Mouse (Mus musculus) cerebellum, adult (tissue): Measurements from ENCODE around the gene Fbxo22.

Experiments used
- ATAC-seq: cut with Nextera tagmentation; 2 replicates; pipeline ENCODE4 v1.9.2; 2017; ENCODE audit warnings: mild to moderate bottlenecking, moderate library complexity, mixed read lengths; ENCODE audit not compliant: insufficient number of reproducible peaks, low FRiP score, low TSS enrichment

Fbxo22 gene

GRCm38 (mm10) chr9:55208790-55209481, at the start of gene Fbxo22:
TSS of gene Fbxo22 (plus strand) at chr9:55208925.
- peak; percentile 96 for ATAC-seq

GRCm38 (mm10) chr9:55170655-55171412, 37.9 kb upstream of the Fbxo22 start:
- no peak for ATAC-seq

GRCm38 (mm10) chr9:55172195-55172685, 36.5 kb upstream of the Fbxo22 start:
- no peak for ATAC-seq

- no peak for ATAC-seq
These were observed 34.5 kb upstream of the Fbxo22 start for GRCm38 (mm10) chr9:55174235-55174634.

GRCm38 (mm10) chr9:55195876-55196275, 12.8 kb upstream of the Fbxo22 start:
- ATAC-seq: no peak

- no peak for ATAC-seq
These were observed 10.5 kb upstream of the Fbxo22 start for GRCm38 (mm10) chr9:55198260-55198659.

GRCm38 (mm10) chr9:55199348-55199747, 9.4 kb upstream of the Fbxo22 start:
- ATAC-seq: peak; percentile 79; the same call in 1 of the 2 replicates

GRCm38 (mm10) chr9:55208458-55208789, 301 bp upstream of the Fbxo22 start:
- peak; percentile 36; the same call in 1 of the 2 replicates for ATAC-seq

- ATAC-seq: no peak
These were observed 2.9 kb downstream of the Fbxo22 start for GRCm38 (mm10) chr9:55211611-55212010.

- ATAC-seq: no peak
These were observed 4.7 kb downstream of the Fbxo22 start for GRCm38 (mm10) chr9:55213396-55213795.

- ATAC-seq: no peak
These were observed 6.3 kb downstream of the Fbxo22 start for GRCm38 (mm10) chr9:55215056-55215455.

- no peak for ATAC-seq
These were observed 6.9 kb downstream of the Fbxo22 start for GRCm38 (mm10) chr9:55215648-55216047.

- ATAC-seq: no peak
These were observed 7.4 kb downstream of the Fbxo22 start for GRCm38 (mm10) chr9:55216078-55216477.

GRCm38 (mm10) chr9:55217381-55217780, 8.7 kb downstream of the Fbxo22 start:
- ATAC-seq: no peak

GRCm38 (mm10) chr9:55225165-55225737, 16.5 kb downstream of the Fbxo22 start:
- no peak for ATAC-seq

- no peak for ATAC-seq
These were observed 17.5 kb downstream of the Fbxo22 start for GRCm38 (mm10) chr9:55226251-55226650.

- no peak; the same call in 1 of the 2 replicates for ATAC-seq
These were observed 19.4 kb downstream of the Fbxo22 start for GRCm38 (mm10) chr9:55228149-55228548.

- ATAC-seq: no peak
These were observed 20.3 kb downstream of the Fbxo22 start for GRCm38 (mm10) chr9:55229010-55229409.

- peak; percentile 70 for ATAC-seq
These were observed 22.8 kb downstream of the Fbxo22 start for GRCm38 (mm10) chr9:55231544-55231943.

GRCm38 (mm10) chr9:55232110-55232509, 23.4 kb downstream of the Fbxo22 start:
- ATAC-seq: no peak

- ATAC-seq: no peak
These were observed 23.9 kb downstream of the Fbxo22 start for GRCm38 (mm10) chr9:55232586-55232985.
